In the genomic region with DNA sequence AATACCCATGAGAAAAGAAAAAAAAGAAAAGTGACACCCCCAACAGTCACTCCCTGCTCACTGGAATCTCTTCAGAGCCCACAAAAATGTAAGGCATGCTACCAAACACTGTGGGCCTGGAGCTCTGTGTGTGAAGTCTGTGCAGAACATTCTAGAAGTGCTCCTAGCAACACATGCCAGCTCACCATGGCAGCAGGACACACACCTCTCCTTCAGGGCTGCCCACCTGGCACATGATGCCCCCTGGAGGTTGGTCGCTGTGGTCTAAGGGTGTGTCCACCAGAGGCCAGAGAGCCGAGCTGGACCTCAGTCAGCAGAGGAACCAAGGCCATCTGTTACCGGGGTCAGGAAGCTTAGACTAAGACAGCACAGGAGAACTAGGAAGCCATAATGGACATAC, we compare ENCODE assay signal across 11 mouse cellular contexts. TPM values are rescaled to one million over a fixed set of nuclear protein-coding genes. Genes with fewer than 3 reads are reported as not detected.
DNase-seq lines count a peak whose midpoint lies in the region; ATAC-seq and TF ChIP-seq lines count a peak whose summit lies in the region.
"Had no signal": no experiment of that assay in that cellular context is flagged by ENCODE, and none has a peak within 500 bp of the region (broad histone marks: within the 10 kb centered on the region; RNA-seq: fewer than 3 reads in every experiment).

No protein-coding gene starts in this region.

- no peaks in the 10 kb centered on the region for H3K36me3 ChIP-seq in kidney, postnatal 0 days (ENCODE audit: insufficient read depth, low read length)
- H3K36me3 ChIP-seq in kidney, embryonic 16.5 days (ENCODE audit: insufficient read depth, low read length): no peaks in the 10 kb centered on the region
- H3K36me3 ChIP-seq in heart, embryonic 11.5 days (ENCODE audit: control insufficient read depth, insufficient read depth, low read length): no peaks in the 10 kb centered on the region
- H3K36me3 ChIP-seq: liver, embryonic 15.5 days had no signal

- H3K4me1 ChIP-seq in kidney, postnatal 0 days (replicated peaks; ENCODE audit: insufficient read depth, low read length): peaks cover 22% of the 10 kb centered on the region
- H3K4me1 ChIP-seq in kidney, embryonic 16.5 days (ENCODE audit: insufficient read depth, low read length): peaks cover 33% of the 10 kb centered on the region
- H3K4me1 ChIP-seq in brown adipose tissue, adult 24 weeks (ENCODE audit: control insufficient read depth, insufficient read depth, insufficient read length, low read length): peaks cover 35% of the 10 kb centered on the region
- H3K4me1 ChIP-seq in lung, adult 2 months (ENCODE audit: control insufficient read depth, insufficient read depth, low read length): peaks cover 38% of the 10 kb centered on the region
- H3K4me1 ChIP-seq in heart, embryonic 11.5 days (ENCODE audit: control insufficient read depth, insufficient read depth, low read length): peaks cover 11% of the 10 kb centered on the region

- H3K27ac ChIP-seq in kidney, postnatal 0 days: peak overlapping the region; percentile 42; the same call in 1 of the 2 replicates
- H3K27ac ChIP-seq in kidney, embryonic 16.5 days (ENCODE audit: low read length): no peak overlapping the region
- H3K27ac ChIP-seq in brown adipose tissue, adult 24 weeks (replicated peaks; ENCODE audit: low read depth, low read length): peak overlapping the region; percentile 1; the same call in 1 of the 2 replicates
- H3K27ac ChIP-seq in heart, embryonic 11.5 days (ENCODE audit: low read depth, low read length): no peak overlapping the region
- H3K27ac ChIP-seq: liver, embryonic 15.5 days had no signal

- WGBS in kidney, postnatal 0 days: 58% methylated on average over 3 of the region's 3 CpGs
- WGBS in kidney, embryonic 16.5 days: 52% methylated on average over 3 of the region's 3 CpGs
- 36% methylated on average over 3 of the region's 3 CpGs for WGBS in lung, adult 2 months
- WGBS in heart, embryonic 11.5 days (ENCODE audit: insufficient replicate concordance): 61% methylated on average over 3 of the region's 3 CpGs

- H3K4me3 ChIP-seq in kidney, postnatal 0 days (replicated peaks; ENCODE audit: low read depth, low read length): no peak overlapping the region
- no peak overlapping the region for H3K4me3 ChIP-seq in kidney, embryonic 16.5 days (ENCODE audit: low read length)
- H3K4me3 ChIP-seq in brown adipose tissue, adult 24 weeks (ENCODE audit: insufficient read depth, low read depth, low read length): no peak overlapping the region
- H3K4me3 ChIP-seq in lung, adult 2 months (replicated peaks; ENCODE audit: extremely low read depth, low read depth, low read length): no peak overlapping the region
- H3K4me3 ChIP-seq in heart, embryonic 11.5 days (ENCODE audit: low read depth, low read length): no peak overlapping the region
- H3K4me3 ChIP-seq: liver, embryonic 15.5 days had no signal

- no peak overlapping the region for H3K4me2 ChIP-seq in kidney, postnatal 0 days (ENCODE audit: low read length)
- H3K4me2 ChIP-seq in kidney, embryonic 16.5 days (replicated peaks; ENCODE audit: low read depth, low read length): no peak overlapping the region
- H3K4me2 ChIP-seq in heart, embryonic 11.5 days: no peak overlapping the region
- H3K4me2 ChIP-seq: liver, embryonic 15.5 days had no signal

- ATAC-seq in kidney, postnatal 0 days (replicated peaks; ENCODE audit: low FRiP score, low read depth): no peak
- no peak for ATAC-seq in kidney, embryonic 16.5 days (ENCODE audit: low FRiP score, low TSS enrichment)
- ATAC-seq in heart, embryonic 11.5 days (replicated peaks; ENCODE audit: insufficient number of reproducible peaks, low FRiP score, low TSS enrichment): no peak

- TF ChIP-seq POLR2A in lung, adult 2 months (IDR thresholded peaks at IDR 0.05; ENCODE audit: borderline replicate concordance, extremely low read depth, low read depth, low read length): peak; percentile 29; the same call in 1 of the 2 replicates

- peak; percentile 40; the same call in 1 of the 2 replicates for TF ChIP-seq CTCF in kidney, postnatal 0 days (IDR thresholded peaks at IDR 0.05; ENCODE audit: low read depth)
- TF ChIP-seq CTCF in lung, adult 2 months (IDR thresholded peaks at IDR 0.05; ENCODE audit: insufficient read depth, low read length): peak; percentile 22; the same call in 1 of the 2 replicates

- H3K9me3 ChIP-seq in kidney, postnatal 0 days (replicated peaks; ENCODE audit: low read length): no peaks in the 10 kb centered on the region
- no peaks in the 10 kb centered on the region for H3K9me3 ChIP-seq in kidney, embryonic 16.5 days (ENCODE audit: low read length)
- H3K9me3 ChIP-seq in heart, embryonic 11.5 days (replicated peaks; ENCODE audit: control insufficient read depth, low read length): no peaks in the 10 kb centered on the region
- H3K9me3 ChIP-seq: liver, embryonic 15.5 days had no signal

- DNase-seq in kidney, postnatal 0 days (ENCODE audit: low spot score): peak; percentile 71
- peak; percentile 90 for DNase-seq in Muller cell, postnatal 12 days (ENCODE audit: inconsistent ontology term)
- peak; percentile 70 for DNase-seq in lung, adult 2 months
- no peak for DNase-seq in frontal cortex, adult 2 months (ENCODE audit: extremely low spot score in 1 of 2, low spot score in 1 of 2)
- DNase-seq in spleen, adult 18-20 months: no peak
- DNase-seq: gastrocnemius, postnatal 10 days; heart, postnatal 36 days had no signal

- no peak overlapping the region for H3K9ac ChIP-seq in kidney, postnatal 0 days (ENCODE audit: low read depth, low read length)
- no peak overlapping the region for H3K9ac ChIP-seq in kidney, embryonic 16.5 days (replicated peaks; ENCODE audit: low read length)
- no peak overlapping the region for H3K9ac ChIP-seq in heart, embryonic 11.5 days (ENCODE audit: low read depth, low read length)
- H3K9ac ChIP-seq: liver, embryonic 15.5 days had no signal

- no peaks in the 10 kb centered on the region for H3K27me3 ChIP-seq in kidney, postnatal 0 days (ENCODE audit: insufficient read depth, low read length)
- no peaks in the 10 kb centered on the region for H3K27me3 ChIP-seq in kidney, embryonic 16.5 days (ENCODE audit: insufficient read depth, low read length)
- H3K27me3 ChIP-seq in heart, embryonic 11.5 days (ENCODE audit: control insufficient read depth, insufficient read depth, low read length): no peaks in the 10 kb centered on the region
- H3K27me3 ChIP-seq: liver, embryonic 15.5 days had no signal

RNA-seq across cellular contexts. Expression of gene Aldh3b1, which starts 3.3 kb away (rescaled TPM):
- polyA plus RNA-seq in kidney, postnatal 0 days (2015; fragmentation: Nextera tagmentation; extraction: Ambion mirVana): 3.8 and 3.9 TPM in 2 replicates
- polyA plus RNA-seq in kidney, embryonic 16.5 days (2015; fragmentation: Nextera tagmentation; extraction: Ambion mirVana): 3.9 and 5.1 TPM in 2 replicates
- 1.8 and 2.2 TPM in 2 replicates for polyA plus RNA-seq in brown adipose tissue, adult 24 weeks (2012; ENCODE audit: insufficient read depth, insufficient read length, missing spikeins)
- polyA plus RNA-seq in lung, adult 2 months (2012; rRNA removed): 71.9 and 85.0 TPM in 2 replicates
- polyA plus RNA-seq in frontal cortex, adult 2 months (2012; rRNA removed): 7.9 and 8.5 TPM in 2 replicates
- 2.3 and 2.4 TPM in 2 replicates for polyA plus RNA-seq in heart, embryonic 11.5 days (2014; fragmentation: Nextera tagmentation; extraction: Ambion mirVana)

RNA-seq across cellular contexts. Expression of gene Unc93b1, which starts 8.7 kb away (rescaled TPM):
- 24.2 and 25.5 TPM in 2 replicates for polyA plus RNA-seq in kidney, postnatal 0 days (2015; fragmentation: Nextera tagmentation; extraction: Ambion mirVana)
- polyA plus RNA-seq in kidney, embryonic 16.5 days (2015; fragmentation: Nextera tagmentation; extraction: Ambion mirVana): 19.4 and 23.1 TPM in 2 replicates
- 25.3 and 25.4 TPM in 2 replicates for polyA plus RNA-seq in brown adipose tissue, adult 24 weeks (2012; ENCODE audit: insufficient read depth, insufficient read length, missing spikeins)
- 169 and 180 TPM in 2 replicates for polyA plus RNA-seq in lung, adult 2 months (2012; rRNA removed)
- polyA plus RNA-seq in frontal cortex, adult 2 months (2012; rRNA removed): 31.5 and 34.7 TPM in 2 replicates
- 4.5 and 6.2 TPM in 2 replicates for polyA plus RNA-seq in heart, embryonic 11.5 days (2014; fragmentation: Nextera tagmentation; extraction: Ambion mirVana)

RNA-seq across cellular contexts. Expression of gene Ndufs8, which starts 13.7 kb away (rescaled TPM):
- 417 and 423 TPM in 2 replicates for polyA plus RNA-seq in kidney, postnatal 0 days (2015; fragmentation: Nextera tagmentation; extraction: Ambion mirVana)
- polyA plus RNA-seq in kidney, embryonic 16.5 days (2015; fragmentation: Nextera tagmentation; extraction: Ambion mirVana): 365 and 401 TPM in 2 replicates
- 1,010 and 1,143 TPM in 2 replicates for polyA plus RNA-seq in brown adipose tissue, adult 24 weeks (2012; ENCODE audit: insufficient read depth, insufficient read length, missing spikeins)
- polyA plus RNA-seq in lung, adult 2 months (2012; rRNA removed): 157 and 189 TPM in 2 replicates
- 283 and 291 TPM in 2 replicates for polyA plus RNA-seq in frontal cortex, adult 2 months (2012; rRNA removed)
- polyA plus RNA-seq in heart, embryonic 11.5 days (2014; fragmentation: Nextera tagmentation; extraction: Ambion mirVana): 364 and 376 TPM in 2 replicates

RNA-seq across cellular contexts. Expression of gene Tcirg1, which starts 19.3 kb away (rescaled TPM):
- polyA plus RNA-seq in kidney, postnatal 0 days (2015; fragmentation: Nextera tagmentation; extraction: Ambion mirVana): 31.4 and 33.0 TPM in 2 replicates
- 56.1 and 62.7 TPM in 2 replicates for polyA plus RNA-seq in kidney, embryonic 16.5 days (2015; fragmentation: Nextera tagmentation; extraction: Ambion mirVana)
- polyA plus RNA-seq in brown adipose tissue, adult 24 weeks (2012; ENCODE audit: insufficient read depth, insufficient read length, missing spikeins): 5.3 and 7.7 TPM in 2 replicates
- 157 and 164 TPM in 2 replicates for polyA plus RNA-seq in lung, adult 2 months (2012; rRNA removed)
- 45.5 and 48.1 TPM in 2 replicates for polyA plus RNA-seq in frontal cortex, adult 2 months (2012; rRNA removed)
- 16.2 and 18.7 TPM in 2 replicates for polyA plus RNA-seq in heart, embryonic 11.5 days (2014; fragmentation: Nextera tagmentation; extraction: Ambion mirVana)

RNA-seq across cellular contexts. Expression of gene Aldh3b3, which starts 32.2 kb away (rescaled TPM):
- polyA plus RNA-seq in kidney, postnatal 0 days (2015; fragmentation: Nextera tagmentation; extraction: Ambion mirVana): 0.07 TPM in 1 of 2 replicates, not detected in the other
- not detected in 2 replicates for polyA plus RNA-seq in kidney, embryonic 16.5 days (2015; fragmentation: Nextera tagmentation; extraction: Ambion mirVana)
- polyA plus RNA-seq in brown adipose tissue, adult 24 weeks (2012; ENCODE audit: insufficient read depth, insufficient read length, missing spikeins): not detected in 2 replicates
- polyA plus RNA-seq in lung, adult 2 months (2012; rRNA removed): 0.08 and 0.21 TPM in 2 replicates
- polyA plus RNA-seq in frontal cortex, adult 2 months (2012; rRNA removed): 0.38 and 0.58 TPM in 2 replicates
- not detected in 2 replicates for polyA plus RNA-seq in heart, embryonic 11.5 days (2014; fragmentation: Nextera tagmentation; extraction: Ambion mirVana)

Comparison
In these comparisons a context has a peak if more than half of its experiments do, and no peak if none do; other contexts are left out.
1. H3K27ac ChIP-seq: peak in kidney, postnatal 0 days (single experiment) and brown adipose tissue, adult 24 weeks (single experiment); none in kidney, embryonic 16.5 days (single experiment) and heart, embryonic 11.5 days (single experiment).
2. DNase-seq: peak in kidney, postnatal 0 days (single experiment), Muller cell, postnatal 12 days (single experiment) and lung, adult 2 months (single experiment); none in frontal cortex, adult 2 months (0 of 2) and spleen, adult 18-20 months (0 of 2).